Mouse (Mus musculus) hindbrain, embryonic 11.5 days (tissue): Measurements from ENCODE around the gene Ablim1. TPM values are rescaled to one million over a fixed set of nuclear protein-coding genes. Genes with fewer than 3 reads are reported as not detected.
A peak's percentile ranks its signal among the peaks of the same experiment; 100 is the strongest.

Experiments used
- ATAC-seq: fragments of 200-750 bp; cut with Nextera tagmentation; 2 replicates; pipeline ENCODE4 v1.8.0; 2017; ENCODE audit warnings: mild to moderate bottlenecking, moderate TSS enrichment, moderate library complexity; ENCODE audit not compliant: low FRiP score
- DNase-seq: peaks from one replicate; pipeline ENCODE4 v3.0.0-alpha.2; 2015; ENCODE audit warnings: low spot score
- H3K27ac ChIP-seq: fragments of 300-500 bp; sonication (generic); 2 replicates; pipeline ENCODE4 v1.5.1; 2014; ENCODE audit warnings: mild to moderate bottlenecking, low read depth, low read length
- H3K27me3 ChIP-seq: fragments of 300-500 bp; sonication (generic); 2 replicates; pipeline ENCODE4 v1.6.1; 2014; ENCODE audit warnings: mild to moderate bottlenecking, low read length, moderate library complexity, mixed read lengths; ENCODE audit not compliant: control insufficient read depth, insufficient read depth
- H3K36me3 ChIP-seq: fragments of 300-500 bp; sonication (generic); 2 replicates; pipeline ENCODE4 v1.6.1; 2014; ENCODE audit warnings: mild to moderate bottlenecking, low read length, moderate library complexity, mixed read lengths; ENCODE audit not compliant: control insufficient read depth, insufficient read depth
- H3K4me1 ChIP-seq: fragments of 300-500 bp; sonication (generic); replicated peaks from 2 replicates; pipeline ENCODE4 v1.6.1; 2014; ENCODE audit warnings: low read length, mixed read lengths; ENCODE audit not compliant: control insufficient read depth, insufficient read depth
- H3K4me2 ChIP-seq: fragments of 300-500 bp; sonication (generic); replicated peaks from 2 replicates; pipeline ENCODE4 v1.6.1; 2014; ENCODE audit warnings: mild to moderate bottlenecking, low read depth, low read length
- H3K4me3 ChIP-seq: fragments of 300-500 bp; sonication (generic); 2 replicates; pipeline ENCODE4 v1.5.1; 2014; ENCODE audit warnings: low read depth, low read length
- H3K9ac ChIP-seq: fragments of 300-500 bp; sonication (generic); 2 replicates; pipeline ENCODE4 v1.6.1; 2014; ENCODE audit warnings: low read depth, low read length
- H3K9me3 ChIP-seq: fragments of 300-500 bp; sonication (generic); 2 replicates; pipeline ENCODE4 v1.6.1; 2016; ENCODE audit warnings: low read length; ENCODE audit not compliant: control insufficient read depth
- WGBS: fragments of 180-500 bp; shearing (Covaris S2); extraction: QIAGEN DNeasy Blood & Tissue Kit; methylation state at CpG from one replicate; pipeline ENCODE4 v1.1.7; 2014; 5-methylcytosine and 5-hydroxymethylcytosine counted together
- polyA plus RNA-seq: library from polyadenylated mRNA; unstranded; fragments of >200 nt; fragmentation: Nextera tagmentation; extraction: Ambion mirVana; gene quantifications from 2 replicates; pipeline ENCODE4 v1.2.1, GENCODE M21; 2014

Gene Ablim1
- polyA plus RNA-seq, 1 experiment from 2014 or later, result 18.6 TPM

- Histone ChIP-seq H3K9ac (no peak overlapping the region), H3K27me3 (no peaks in the 10 kb centered on the region), H3K27ac (no peak overlapping the region), H3K4me2 (no peak overlapping the region), H3K9me3 (no peaks in the 10 kb centered on the region), H3K4me3 (no peak overlapping the region), H3K36me3 (no peaks in the 10 kb centered on the region), H3K4me1 (peaks cover 5% of the 10 kb centered on the region; the same call in 1 of the 2 replicates)
- ATAC-seq (no peak), DNase-seq (no peak)
- 86% methylated on average over 4 of the region's 4 CpGs for WGBS
Measured at GRCm38 (mm10) chr19:56993763-56994162, 321.0 kb downstream of the Ablim1 start.

DNA sequence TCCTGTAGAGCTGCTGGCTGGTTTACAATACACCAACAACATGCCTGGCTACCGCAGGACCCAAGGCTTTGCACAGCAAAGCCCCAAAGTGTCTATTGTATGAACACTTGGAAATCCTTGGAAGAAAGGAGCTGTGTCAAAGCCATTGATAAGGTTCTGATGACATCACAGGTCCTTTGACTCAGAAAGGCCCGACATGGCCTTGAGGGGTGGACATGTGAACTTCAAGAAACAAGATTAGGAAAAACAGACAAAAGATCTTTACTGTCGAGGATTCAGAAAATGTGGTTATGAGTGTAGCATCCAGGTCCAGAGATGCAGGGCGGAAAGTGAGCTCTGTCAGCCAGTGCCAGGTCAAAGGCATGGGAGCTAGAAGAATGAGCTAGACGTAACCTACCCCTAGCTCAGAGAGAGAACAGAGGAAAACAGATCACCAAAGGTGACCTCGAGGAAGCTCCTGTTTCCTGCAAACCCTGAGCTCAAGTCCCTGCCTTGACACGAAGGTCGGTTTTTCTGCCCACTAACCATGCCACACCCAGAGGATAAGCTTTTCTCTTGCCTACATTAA lies 321.7 kb downstream of the Ablim1 start:
- no peak overlapping the region for H3K9ac ChIP-seq
- H3K4me3 ChIP-seq, result no peak overlapping the region
- WGBS, result 75% methylated on average over 8 of the region's 8 CpGs
- no peak overlapping the region for H3K4me2 ChIP-seq
- no peak overlapping the region for H3K27ac ChIP-seq
- no peaks in the 10 kb centered on the region for H3K36me3 ChIP-seq
- no peaks in the 10 kb centered on the region for H3K9me3 ChIP-seq
- no peaks in the 10 kb centered on the region for H3K27me3 ChIP-seq
- DNase-seq, result no peak
- ATAC-seq, result no peak
- peaks cover 5% of the 10 kb centered on the region; the same call in 1 of the 2 replicates for H3K4me1 ChIP-seq

- no peaks in the 10 kb centered on the region for H3K9me3 ChIP-seq
- H3K9ac ChIP-seq, result no peak overlapping the region
- 25% methylated on average over 14 of the region's 14 CpGs for WGBS
- ATAC-seq, result peak; percentile 70
- H3K4me1 ChIP-seq, result peaks cover 3% of the 10 kb centered on the region; the same call in 1 of the 2 replicates
- H3K27me3 ChIP-seq, result no peaks in the 10 kb centered on the region
- H3K4me3 ChIP-seq, result no peak overlapping the region
- H3K36me3 ChIP-seq, result no peaks in the 10 kb centered on the region
- peak; percentile 54 for DNase-seq
- peak overlapping the region; percentile 72 for H3K27ac ChIP-seq
- H3K4me2 ChIP-seq, result no peak overlapping the region
Measured at GRCm38 (mm10) chr19:56990367-56991111, 324.2 kb downstream of the Ablim1 start.

DNA sequence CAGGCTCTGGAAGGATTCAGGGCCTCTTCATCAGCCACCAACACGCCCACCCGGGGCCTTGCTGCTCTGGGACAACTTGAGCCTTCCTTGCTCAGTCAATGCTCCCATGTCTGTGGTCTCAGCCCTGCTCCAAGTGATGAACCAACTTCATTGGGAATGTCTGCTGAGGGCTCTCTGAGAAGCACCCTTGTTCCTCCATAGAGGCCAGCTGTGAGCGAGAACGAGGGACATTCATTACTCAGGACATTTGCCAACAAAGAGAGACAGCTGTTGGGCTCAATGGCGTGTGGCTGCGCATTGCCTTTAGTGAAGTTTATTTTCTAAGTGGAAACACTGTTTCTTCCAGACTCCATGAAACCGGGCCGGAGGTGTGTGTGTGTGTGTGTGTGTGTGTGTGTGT lies 325.5 kb downstream of the Ablim1 start:
- ATAC-seq, result no peak
- Histone ChIP-seq H3K27me3 (no peaks in the 10 kb centered on the region), H3K9ac (no peak overlapping the region), H3K36me3 (no peaks in the 10 kb centered on the region), H3K4me3 (no peak overlapping the region), H3K27ac (no peak overlapping the region), H3K4me2 (no peak overlapping the region), H3K9me3 (no peaks in the 10 kb centered on the region), H3K4me1 (peaks cover 3% of the 10 kb centered on the region; the same call in 1 of the 2 replicates)
- 81% methylated on average over 8 of the region's 8 CpGs for WGBS
- DNase-seq, result no peak

- WGBS, result 74% methylated on average over 4 of the region's 4 CpGs
- Histone ChIP-seq H3K9ac (no peak overlapping the region), H3K4me2 (no peak overlapping the region), H3K4me3 (no peak overlapping the region), H3K9me3 (no peaks in the 10 kb centered on the region), H3K27me3 (no peaks in the 10 kb centered on the region), H3K4me1 (no peaks in the 10 kb centered on the region), H3K27ac (no peak overlapping the region), H3K36me3 (no peaks in the 10 kb centered on the region)
- DNase-seq (no peak), ATAC-seq (no peak)
Measured at GRCm38 (mm10) chr19:56984229-56984628, 330.5 kb downstream of the Ablim1 start.

DNA sequence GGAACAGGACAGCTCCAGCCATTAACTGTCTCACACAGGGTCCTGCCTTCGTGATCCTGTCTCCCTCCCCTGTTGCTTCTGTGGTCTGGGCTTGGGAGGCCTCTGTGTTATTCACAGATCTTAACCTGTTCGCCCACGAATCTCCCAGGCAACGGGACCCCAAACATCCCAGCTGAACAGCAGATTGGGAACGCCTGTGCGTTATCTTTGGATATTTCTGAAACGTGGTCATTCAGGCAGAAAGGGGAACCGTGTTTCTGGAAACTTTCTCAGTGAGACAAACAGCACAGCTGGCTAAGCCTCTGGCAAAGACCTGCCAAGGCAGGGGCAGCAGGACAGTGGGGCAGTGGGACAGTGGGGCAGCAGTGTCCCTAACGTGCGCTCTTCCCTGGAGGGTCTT lies 331.0 kb downstream of the Ablim1 start:
- H3K9ac ChIP-seq, result no peak overlapping the region
- DNase-seq (no peak), ATAC-seq (no peak)
- WGBS, result 73% methylated on average over 10 of the region's 10 CpGs
- H3K4me2 ChIP-seq, result no peak overlapping the region
- no peaks in the 10 kb centered on the region for H3K36me3 ChIP-seq
- H3K9me3 ChIP-seq, result no peaks in the 10 kb centered on the region
- no peaks in the 10 kb centered on the region for H3K27me3 ChIP-seq
- H3K4me3 ChIP-seq, result no peak overlapping the region
- no peak overlapping the region for H3K27ac ChIP-seq
- H3K4me1 ChIP-seq, result no peaks in the 10 kb centered on the region

Other genes with a start within 250 kb of the Ablim1 start
- gene Fam160b1, start 45.8 kb upstream of the Ablim1 start, polyA plus RNA-seq, result 14.2 and 15.4 TPM in 2 replicates
- 14.8 and 17.8 TPM in 2 replicates for gene Trub1, start 138.0 kb upstream of the Ablim1 start, polyA plus RNA-seq